Mouse (Mus musculus) megakaryocyte, adult 5-6 weeks (primary cell): ENCODE data around the gene Pou3f3. TPM values are rescaled to one million over a fixed set of nuclear protein-coding genes. Genes with fewer than 3 reads are reported as not detected.

Experiments used
- total RNA-seq, 2 experiments: library from RNA; stranded (forward) in 1 of 2; stranded (reverse) in 1 of 2; fragments of 153-499, 151-499 nt in 1 of 2; fragments of 221-1000, 200-1000 nt in 1 of 2; gene quantifications; 2 replicates each; pipeline versions ENCODE4 v1.2.3 to v1.2.4; 2015 to 2017

Pou3f3 gene
- total RNA-seq, 2 experiments from 2014 or later, result not detected

Other genes with a start within 250 kb of the Pou3f3 start
- 34.0 and 42.5 TPM in 2 replicates for gene Mrps9, start 155.5 kb downstream of the Pou3f3 start, total RNA-seq (2015)
- gene Mrps9, start 155.5 kb downstream of the Pou3f3 start, total RNA-seq (2017), result 57.1 and 65.6 TPM in 2 replicates